Mouse (Mus musculus): Measurements from ENCODE around the gene Hook2. TPM values are rescaled to one million over a fixed set of nuclear protein-coding genes. Genes with fewer than 3 reads are reported as not detected.
A peak's percentile ranks its signal among the peaks of the same experiment; 100 is the strongest.

Hook2 gene
- polyA plus RNA-seq, 1 experiment from 2014 or later: 12.2 TPM

- DNase-seq: peak; percentile 81
- Histone ChIP-seq H3K9me3 (ENCODE audit: low read length) (no peaks in the 10 kb centered on the region), H3K9ac (replicated peaks) (peak overlapping the region; percentile 76), H3K4me1 (ENCODE audit: insufficient read depth) (peaks cover 79% of the 10 kb centered on the region), H3K4me2 (ENCODE audit: low read depth, low read length) (peak overlapping the region; percentile 94), H3K36me3 (replicated peaks; ENCODE audit: insufficient read depth, low read length) (no peaks in the 10 kb centered on the region), H3K27ac (ENCODE audit: low read depth) (peak overlapping the region; percentile 98), H3K27me3 (ENCODE audit: insufficient read depth, low read length) (no peaks in the 10 kb centered on the region), H3K4me3 (ENCODE audit: low read depth, low read length) (peak overlapping the region; percentile 56)
- ATAC-seq: peak; percentile 21
- WGBS (ENCODE audit: insufficient replicate concordance): 20% methylated on average over 14 of the region's 16 CpGs
- TF ChIP-seq EP300 (IDR thresholded peaks at IDR 0.05; ENCODE audit: low read depth) (no peak), CTCF (IDR thresholded peaks at IDR 0.05; ENCODE audit: low read depth) (no peak)
These were observed 5.9 kb upstream of the Hook2 start for GRCm38 (mm10) chr8:84984294-84985048.

GRCm38 (mm10) chr8:84985049-84985683 lies 5.2 kb upstream of the Hook2 start:
- H3K27ac ChIP-seq (ENCODE audit: low read depth): peak overlapping the region; percentile 98
- no peaks in the 10 kb centered on the region for H3K9me3 ChIP-seq (ENCODE audit: low read length)
- H3K4me2 ChIP-seq (ENCODE audit: low read depth, low read length): peak overlapping the region; percentile 94
- H3K36me3 ChIP-seq (replicated peaks; ENCODE audit: insufficient read depth, low read length): no peaks in the 10 kb centered on the region
- DNase-seq (peak; percentile 55), ATAC-seq (no peak)
- WGBS (ENCODE audit: insufficient replicate concordance): 1% methylated on average over 23 of the region's 23 CpGs
- H3K9ac ChIP-seq (replicated peaks): peak overlapping the region; percentile 76
- no peaks in the 10 kb centered on the region for H3K27me3 ChIP-seq (ENCODE audit: insufficient read depth, low read length)
- peaks cover 73% of the 10 kb centered on the region for H3K4me1 ChIP-seq (ENCODE audit: insufficient read depth)
- H3K4me3 ChIP-seq (ENCODE audit: low read depth, low read length): peak overlapping the region; percentile 56
- no peak for TF ChIP-seq CTCF (IDR thresholded peaks at IDR 0.05; ENCODE audit: low read depth)
- TF ChIP-seq EP300 (IDR thresholded peaks at IDR 0.05; ENCODE audit: low read depth): no peak

GRCm38 (mm10) chr8:84985684-84986378 lies 4.6 kb upstream of the Hook2 start:
- TF ChIP-seq EP300 (IDR thresholded peaks at IDR 0.05; ENCODE audit: low read depth) (peak; percentile 34; the same call in 1 of the 2 replicates), CTCF (IDR thresholded peaks at IDR 0.05; ENCODE audit: low read depth) (no peak)
- H3K27ac ChIP-seq (ENCODE audit: low read depth): peak overlapping the region; percentile 98
- H3K4me1 ChIP-seq (ENCODE audit: insufficient read depth): peaks cover 70% of the 10 kb centered on the region
- H3K9me3 ChIP-seq (ENCODE audit: low read length): no peaks in the 10 kb centered on the region
- H3K4me3 ChIP-seq (ENCODE audit: low read depth, low read length): peak overlapping the region; percentile 56
- H3K27me3 ChIP-seq (ENCODE audit: insufficient read depth, low read length): no peaks in the 10 kb centered on the region
- peak; percentile 22 for ATAC-seq
- H3K4me2 ChIP-seq (ENCODE audit: low read depth, low read length): peak overlapping the region; percentile 94
- H3K36me3 ChIP-seq (replicated peaks; ENCODE audit: insufficient read depth, low read length): no peaks in the 10 kb centered on the region
- DNase-seq: peak; percentile 94
- H3K9ac ChIP-seq (replicated peaks): peak overlapping the region; percentile 76
- WGBS (ENCODE audit: insufficient replicate concordance): 2% methylated on average over 53 of the region's 53 CpGs

- peaks cover 68% of the 10 kb centered on the region for H3K4me1 ChIP-seq (ENCODE audit: insufficient read depth)
- WGBS (ENCODE audit: insufficient replicate concordance): 32% methylated on average over 8 of the region's 8 CpGs
These were observed 3.9 kb upstream of the Hook2 start for GRCm38 (mm10) chr8:84986379-84986945.

GRCm38 (mm10) chr8:84987388-84987787 lies 3.0 kb upstream of the Hook2 start:
- H3K36me3 ChIP-seq (replicated peaks; ENCODE audit: insufficient read depth, low read length): no peaks in the 10 kb centered on the region
- H3K4me2 ChIP-seq (ENCODE audit: low read depth, low read length): no peak overlapping the region
- H3K9me3 ChIP-seq (ENCODE audit: low read length): no peaks in the 10 kb centered on the region
- H3K4me3 ChIP-seq (ENCODE audit: low read depth, low read length): no peak overlapping the region
- H3K9ac ChIP-seq (replicated peaks): no peak overlapping the region
- H3K4me1 ChIP-seq (ENCODE audit: insufficient read depth): peaks cover 59% of the 10 kb centered on the region
- no peaks in the 10 kb centered on the region for H3K27me3 ChIP-seq (ENCODE audit: insufficient read depth, low read length)
- no peak for ATAC-seq
- no peak for DNase-seq
- TF ChIP-seq CTCF (IDR thresholded peaks at IDR 0.05; ENCODE audit: low read depth): no peak
- no peak for TF ChIP-seq EP300 (IDR thresholded peaks at IDR 0.05; ENCODE audit: low read depth)
- 71% methylated on average over 5 of the region's 5 CpGs for WGBS (ENCODE audit: insufficient replicate concordance)
- no peak overlapping the region for H3K27ac ChIP-seq (ENCODE audit: low read depth)

More at GRCm38 (mm10) chr8:84986379-84986945, 3.9 kb upstream of the Hook2 start:
- Histone ChIP-seq H3K36me3 (replicated peaks; ENCODE audit: insufficient read depth, low read length) (no peaks in the 10 kb centered on the region), H3K4me2 (ENCODE audit: low read depth, low read length) (peak overlapping the region; percentile 94), H3K27ac (ENCODE audit: low read depth) (peak overlapping the region; percentile 98), H3K9me3 (ENCODE audit: low read length) (no peaks in the 10 kb centered on the region), H3K4me3 (ENCODE audit: low read depth, low read length) (peak overlapping the region; percentile 56), H3K9ac (replicated peaks) (peak overlapping the region; percentile 76), H3K27me3 (ENCODE audit: insufficient read depth, low read length) (no peaks in the 10 kb centered on the region)
- TF ChIP-seq EP300 (IDR thresholded peaks at IDR 0.05; ENCODE audit: low read depth) (no peak), CTCF (IDR thresholded peaks at IDR 0.05; ENCODE audit: low read depth) (no peak)
- DNase-seq (no peak), ATAC-seq (no peak)

Data from liver, postnatal 0 days (tissue).